Mouse (Mus musculus) cortical plate, adult 2 months (tissue): ENCODE measurements around the gene Nacc2.

Experiments
- CTCF ChIP-seq: fragments of 200-500 bp; IDR thresholded peaks from 2 replicates; pipeline ENCODE4 v1.5.1; 2011; ENCODE audit warnings: mild to moderate bottlenecking, control low read depth, low read length; ENCODE audit not compliant: insufficient read depth; ENCODE audit errors: extremely low read depth
- POLR2A ChIP-seq: fragments of 200-500 bp; IDR thresholded peaks from 2 replicates; pipeline ENCODE4 v1.6.1; 2011; ENCODE audit warnings: mild to moderate bottlenecking, low read length, control low read depth; ENCODE audit not compliant: insufficient read depth; ENCODE audit errors: extremely low read depth

GRCm38 (mm10) chr2:26145113-26145512, 22.1 kb upstream of the Nacc2 start:
- TF ChIP-seq CTCF (no peak), POLR2A (no peak)
